Mouse (Mus musculus): ENCODE results near the gene Ube2g1. TPM values are rescaled to one million over a fixed set of nuclear protein-coding genes. Genes with fewer than 3 reads are reported as not detected.

Gene Ube2g1
- polyA plus RNA-seq, 1 experiment: 43.0 TPM

DNA sequence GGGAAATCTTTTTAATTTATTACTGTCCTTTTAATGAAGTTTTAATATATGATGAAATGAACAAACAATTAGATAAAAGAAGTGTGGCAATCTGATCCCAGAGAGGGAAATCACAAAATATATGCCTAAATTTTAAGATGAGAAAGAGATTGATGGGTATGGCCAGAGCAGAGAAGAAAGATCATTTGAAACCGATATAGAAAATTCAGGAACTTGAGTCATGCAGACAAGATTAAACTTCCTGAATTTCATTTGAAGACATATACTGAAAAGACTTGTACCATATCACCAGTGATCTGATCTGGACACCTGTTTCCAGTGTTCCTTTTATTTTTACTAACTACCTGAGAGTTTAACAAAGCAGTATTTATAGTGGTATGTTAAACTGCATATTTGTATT, 65.4 kb downstream of the Ube2g1 start:
- Histone ChIP-seq H3K4me3 (ENCODE audit: low read depth, low read length) (no peak overlapping the region), H3K27me3 (ENCODE audit: control insufficient read depth, insufficient read depth, low read length, poor library complexity, severe bottlenecking) (no peaks in the 10 kb centered on the region), H3K27ac (ENCODE audit: insufficient read depth, low read length) (no peak overlapping the region), H3K4me1 (ENCODE audit: control insufficient read depth, insufficient read depth, low read length) (no peaks in the 10 kb centered on the region), H3K9me3 (replicated peaks; ENCODE audit: control insufficient read depth, insufficient read depth, low read length, poor library complexity, severe bottlenecking) (no peaks in the 10 kb centered on the region), H3K9ac (ENCODE audit: low read depth, poor library complexity, severe bottlenecking) (no peak overlapping the region), H3K36me3 (ENCODE audit: control insufficient read depth, insufficient read depth, low read length, poor library complexity, severe bottlenecking) (no peaks in the 10 kb centered on the region; the same call in 1 of the 2 replicates)
- TF ChIP-seq CTCF (IDR thresholded peaks at IDR 0.05; ENCODE audit: low read depth, low read length) (no peak), EP300 (IDR thresholded peaks at IDR 0.05; ENCODE audit: insufficient read depth, low read depth, low read length) (no peak), POLR2A (IDR thresholded peaks at IDR 0.05; ENCODE audit: insufficient read depth, low read length) (no peak)

DNA sequence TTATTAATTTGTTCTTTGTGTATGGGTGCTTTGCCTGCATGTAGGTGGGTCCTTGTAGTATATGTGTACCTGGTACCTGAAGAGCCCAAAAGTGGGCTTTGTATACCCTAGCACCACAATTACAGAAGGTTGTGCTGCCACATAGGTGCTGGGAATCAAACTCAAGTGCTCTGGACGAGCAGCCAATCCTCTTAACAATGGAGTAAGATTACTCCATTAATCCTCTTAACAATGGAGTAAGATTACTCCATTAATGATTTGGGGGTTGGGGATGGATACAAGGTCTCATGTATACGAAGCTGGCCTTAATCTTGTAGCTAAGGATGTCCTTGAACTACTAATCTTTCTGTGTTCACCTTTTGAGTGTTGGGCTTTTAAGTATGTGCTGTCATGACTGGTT, 68.2 kb downstream of the Ube2g1 start:
- Histone ChIP-seq H3K9me3 (replicated peaks; ENCODE audit: control insufficient read depth, insufficient read depth, low read length, poor library complexity, severe bottlenecking) (no peaks in the 10 kb centered on the region), H3K27ac (ENCODE audit: insufficient read depth, low read length) (no peak overlapping the region), H3K36me3 (ENCODE audit: control insufficient read depth, insufficient read depth, low read length, poor library complexity, severe bottlenecking) (no peaks in the 10 kb centered on the region; the same call in 1 of the 2 replicates), H3K9ac (ENCODE audit: low read depth, poor library complexity, severe bottlenecking) (no peak overlapping the region), H3K4me1 (ENCODE audit: control insufficient read depth, insufficient read depth, low read length) (no peaks in the 10 kb centered on the region), H3K27me3 (ENCODE audit: control insufficient read depth, insufficient read depth, low read length, poor library complexity, severe bottlenecking) (no peaks in the 10 kb centered on the region), H3K4me3 (ENCODE audit: low read depth, low read length) (no peak overlapping the region)
- TF ChIP-seq POLR2A (IDR thresholded peaks at IDR 0.05; ENCODE audit: insufficient read depth, low read length) (no peak), CTCF (IDR thresholded peaks at IDR 0.05; ENCODE audit: low read depth, low read length) (no peak), EP300 (IDR thresholded peaks at IDR 0.05; ENCODE audit: insufficient read depth, low read depth, low read length) (no peak)

DNA sequence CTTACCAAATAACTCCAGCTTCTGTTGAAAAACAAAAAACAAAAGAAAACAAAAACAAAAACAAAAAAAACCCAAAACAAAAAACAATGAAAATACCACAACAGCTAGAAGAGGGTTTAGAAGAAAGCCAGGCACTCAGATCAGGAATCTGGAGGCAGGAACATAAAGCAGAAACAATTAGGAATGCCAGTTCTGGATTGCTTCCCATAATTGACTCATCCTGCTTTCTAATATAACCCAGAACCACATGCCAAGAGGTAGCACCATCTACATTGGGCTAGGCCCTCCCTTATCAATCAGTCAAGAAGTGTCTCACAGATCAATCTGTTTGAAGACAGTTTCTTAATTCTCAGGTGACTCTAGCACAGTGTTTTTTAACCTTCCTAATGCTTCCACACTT, 73.6 kb downstream of the Ube2g1 start:
- TF ChIP-seq EP300 (IDR thresholded peaks at IDR 0.05; ENCODE audit: insufficient read depth, low read depth, low read length) (no peak), CTCF (IDR thresholded peaks at IDR 0.05; ENCODE audit: low read depth, low read length) (no peak), POLR2A (IDR thresholded peaks at IDR 0.05; ENCODE audit: insufficient read depth, low read length) (no peak)
- no peaks in the 10 kb centered on the region for H3K27me3 ChIP-seq (ENCODE audit: control insufficient read depth, insufficient read depth, low read length, poor library complexity, severe bottlenecking)
- H3K9ac ChIP-seq (ENCODE audit: low read depth, poor library complexity, severe bottlenecking): no peak overlapping the region
- H3K36me3 ChIP-seq (ENCODE audit: control insufficient read depth, insufficient read depth, low read length, poor library complexity, severe bottlenecking): peaks cover 11% of the 10 kb centered on the region
- no peaks in the 10 kb centered on the region for H3K4me1 ChIP-seq (ENCODE audit: control insufficient read depth, insufficient read depth, low read length)
- no peak overlapping the region for H3K27ac ChIP-seq (ENCODE audit: insufficient read depth, low read length)
- no peak overlapping the region for H3K4me3 ChIP-seq (ENCODE audit: low read depth, low read length)
- H3K9me3 ChIP-seq (replicated peaks; ENCODE audit: control insufficient read depth, insufficient read depth, low read length, poor library complexity, severe bottlenecking): no peaks in the 10 kb centered on the region

DNA sequence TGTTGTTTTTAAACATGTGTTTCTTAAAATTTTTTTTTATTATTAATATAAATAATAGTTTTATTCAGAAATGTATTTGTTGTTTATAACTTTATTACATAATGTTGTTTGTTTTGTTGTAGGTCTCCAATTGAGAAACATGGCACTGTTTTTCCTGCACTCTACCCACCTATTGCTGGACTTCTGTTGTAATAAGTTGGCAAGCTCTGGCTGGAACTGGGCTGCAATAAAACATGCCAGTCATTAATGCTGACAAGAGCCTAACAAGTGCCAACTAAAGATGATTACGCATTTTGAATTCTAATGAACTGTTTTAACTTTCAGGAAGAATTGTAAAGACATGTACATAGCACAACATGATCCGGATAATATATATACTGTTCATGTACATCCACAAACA, 76.3 kb downstream of the Ube2g1 start:
- TF ChIP-seq EP300 (IDR thresholded peaks at IDR 0.05; ENCODE audit: insufficient read depth, low read depth, low read length) (no peak), CTCF (IDR thresholded peaks at IDR 0.05; ENCODE audit: low read depth, low read length) (no peak), POLR2A (IDR thresholded peaks at IDR 0.05; ENCODE audit: insufficient read depth, low read length) (no peak)
- Histone ChIP-seq H3K27ac (ENCODE audit: insufficient read depth, low read length) (no peak overlapping the region), H3K36me3 (ENCODE audit: control insufficient read depth, insufficient read depth, low read length, poor library complexity, severe bottlenecking) (peaks cover 11% of the 10 kb centered on the region)

DNA sequence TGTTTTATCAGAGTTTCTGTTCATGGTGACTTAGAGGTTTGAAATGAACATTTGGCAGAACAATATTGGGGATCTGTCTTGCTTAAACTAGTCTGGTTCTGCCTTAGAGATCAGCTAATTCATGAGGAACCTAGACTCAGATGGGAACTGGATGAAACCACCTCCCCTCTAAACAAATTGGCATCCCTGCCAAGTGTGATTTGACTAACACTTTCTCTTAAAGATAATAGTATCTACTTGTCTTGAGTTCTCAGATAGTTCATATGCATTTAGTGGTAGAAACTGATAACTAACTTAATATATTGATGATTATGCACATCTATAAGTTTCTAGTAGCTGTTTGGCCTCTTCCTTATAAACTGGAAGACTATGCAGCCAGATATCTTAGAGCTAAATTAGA, 79.6 kb downstream of the Ube2g1 start:
- Histone ChIP-seq H3K27ac (ENCODE audit: insufficient read depth, low read length) (no peak overlapping the region), H3K9me3 (replicated peaks; ENCODE audit: control insufficient read depth, insufficient read depth, low read length, poor library complexity, severe bottlenecking) (no peaks in the 10 kb centered on the region)

More for the DNA sequence above, 76.3 kb downstream of the Ube2g1 start:
- Histone ChIP-seq H3K9me3 (replicated peaks; ENCODE audit: control insufficient read depth, insufficient read depth, low read length, poor library complexity, severe bottlenecking) (no peaks in the 10 kb centered on the region), H3K4me1 (ENCODE audit: control insufficient read depth, insufficient read depth, low read length) (no peaks in the 10 kb centered on the region), H3K9ac (ENCODE audit: low read depth, poor library complexity, severe bottlenecking) (no peak overlapping the region), H3K4me3 (ENCODE audit: low read depth, low read length) (no peak overlapping the region), H3K27me3 (ENCODE audit: control insufficient read depth, insufficient read depth, low read length, poor library complexity, severe bottlenecking) (no peaks in the 10 kb centered on the region)

DNA sequence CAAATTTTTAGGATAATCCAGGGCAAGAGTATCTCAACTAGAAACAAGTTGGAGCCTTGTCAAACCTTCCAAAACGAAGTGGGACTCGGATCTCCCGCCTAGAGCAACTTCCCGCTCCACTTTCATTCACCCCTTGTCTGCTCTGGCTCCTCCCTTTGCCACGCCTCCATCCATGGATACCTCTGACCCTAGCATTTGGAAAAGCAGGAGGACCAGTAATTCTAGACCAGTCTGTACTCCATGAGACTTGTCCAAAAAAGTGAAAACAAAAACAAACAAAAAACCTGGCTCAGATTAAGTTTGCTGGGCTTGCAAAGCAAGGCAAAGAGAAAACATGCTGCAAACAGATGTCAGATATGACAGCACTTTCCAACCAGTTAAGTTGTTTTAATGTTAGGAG, 81.2 kb downstream of the Ube2g1 start:
- H3K9me3 ChIP-seq (replicated peaks; ENCODE audit: control insufficient read depth, insufficient read depth, low read length, poor library complexity, severe bottlenecking): no peaks in the 10 kb centered on the region
- H3K27me3 ChIP-seq (ENCODE audit: control insufficient read depth, insufficient read depth, low read length, poor library complexity, severe bottlenecking): no peaks in the 10 kb centered on the region
- no peak overlapping the region for H3K4me3 ChIP-seq (ENCODE audit: low read depth, low read length)
- TF ChIP-seq CTCF (IDR thresholded peaks at IDR 0.05; ENCODE audit: low read depth, low read length) (no peak), POLR2A (IDR thresholded peaks at IDR 0.05; ENCODE audit: insufficient read depth, low read length) (no peak), EP300 (IDR thresholded peaks at IDR 0.05; ENCODE audit: insufficient read depth, low read depth, low read length) (no peak)
- H3K36me3 ChIP-seq (ENCODE audit: control insufficient read depth, insufficient read depth, low read length, poor library complexity, severe bottlenecking): 0 out of 2 replicates have a peak, but pooled peaks cover 3% of the 10 kb centered on the region
- no peak overlapping the region for H3K27ac ChIP-seq (ENCODE audit: insufficient read depth, low read length)
- no peaks in the 10 kb centered on the region for H3K4me1 ChIP-seq (ENCODE audit: control insufficient read depth, insufficient read depth, low read length)
- peak overlapping the region; percentile 56; the same call in 1 of the 2 replicates for H3K9ac ChIP-seq (ENCODE audit: low read depth, poor library complexity, severe bottlenecking)

More for the DNA sequence above, 79.6 kb downstream of the Ube2g1 start:
- peaks cover 6% of the 10 kb centered on the region; the same call in 1 of the 2 replicates for H3K36me3 ChIP-seq (ENCODE audit: control insufficient read depth, insufficient read depth, low read length, poor library complexity, severe bottlenecking)
- H3K27me3 ChIP-seq (ENCODE audit: control insufficient read depth, insufficient read depth, low read length, poor library complexity, severe bottlenecking): no peaks in the 10 kb centered on the region
- no peak overlapping the region for H3K4me3 ChIP-seq (ENCODE audit: low read depth, low read length)
- no peak overlapping the region for H3K9ac ChIP-seq (ENCODE audit: low read depth, poor library complexity, severe bottlenecking)
- no peaks in the 10 kb centered on the region for H3K4me1 ChIP-seq (ENCODE audit: control insufficient read depth, insufficient read depth, low read length)
- no peak for TF ChIP-seq POLR2A (IDR thresholded peaks at IDR 0.05; ENCODE audit: insufficient read depth, low read length)
- TF ChIP-seq EP300 (IDR thresholded peaks at IDR 0.05; ENCODE audit: insufficient read depth, low read depth, low read length): no peak
- TF ChIP-seq CTCF (IDR thresholded peaks at IDR 0.05; ENCODE audit: low read depth, low read length): no peak

Measured in ES-Bruce4 (cell line).